ENCODE assay signal across 9 mouse cellular contexts in genomic region chr15:80254207-80254606, GRCm38 (mm10). TPM values are rescaled to one million over a fixed set of nuclear protein-coding genes. Genes with fewer than 3 reads are reported as not detected.
DNase-seq lines count a peak whose midpoint lies in the region; ATAC-seq and TF ChIP-seq lines count a peak whose summit lies in the region.
"Had no signal": no experiment of that assay in that cellular context is flagged by ENCODE, and none has a peak within 500 bp of the region (broad histone marks: within the 10 kb centered on the region; RNA-seq: fewer than 3 reads in every experiment).

No protein-coding gene starts in this region.

- H3K27me3 ChIP-seq in heart, embryonic 16.5 days (ENCODE audit: control insufficient read depth, insufficient read depth, low read length): no peaks in the 10 kb centered on the region
- no peaks in the 10 kb centered on the region for H3K27me3 ChIP-seq in limb, embryonic 13.5 days
- no peaks in the 10 kb centered on the region for H3K27me3 ChIP-seq in midbrain, postnatal 0 days (ENCODE audit: insufficient read depth, low read length)

- H3K9me3 ChIP-seq in heart, embryonic 16.5 days (replicated peaks; ENCODE audit: control insufficient read depth, low read length): no peaks in the 10 kb centered on the region
- H3K9me3 ChIP-seq in limb, embryonic 13.5 days: no peaks in the 10 kb centered on the region
- H3K9me3 ChIP-seq in midbrain, postnatal 0 days (ENCODE audit: low read length): no peaks in the 10 kb centered on the region

- peak overlapping the region; percentile 98 for H3K27ac ChIP-seq in bone marrow, adult 2 months (ENCODE audit: control insufficient read depth, insufficient read depth, low read depth, low read length, poor library complexity)
- H3K27ac ChIP-seq in heart, embryonic 16.5 days (ENCODE audit: low read length): peak overlapping the region; percentile 99
- peak overlapping the region; percentile 98 for H3K27ac ChIP-seq in limb, embryonic 13.5 days
- H3K27ac ChIP-seq in midbrain, postnatal 0 days (ENCODE audit: low read depth, low read length): peak overlapping the region; percentile 99

- H3K36me3 ChIP-seq in heart, embryonic 16.5 days (ENCODE audit: control insufficient read depth, insufficient read depth): peaks cover 36% of the 10 kb centered on the region
- peaks cover 59% of the 10 kb centered on the region for H3K36me3 ChIP-seq in limb, embryonic 13.5 days
- peaks cover 48% of the 10 kb centered on the region for H3K36me3 ChIP-seq in midbrain, postnatal 0 days (ENCODE audit: insufficient read depth, low read length)

- H3K4me3 ChIP-seq in bone marrow, adult 2 months (replicated peaks; ENCODE audit: control insufficient read depth, low read depth, low read length): peak overlapping the region; percentile 91
- peak overlapping the region; percentile 97 for H3K4me3 ChIP-seq in heart, embryonic 16.5 days (ENCODE audit: low read length)
- H3K4me3 ChIP-seq in limb, embryonic 13.5 days: peak overlapping the region; percentile 100
- H3K4me3 ChIP-seq in midbrain, postnatal 0 days (ENCODE audit: low read depth, low read length): peak overlapping the region; percentile 90

- H3K4me2 ChIP-seq in heart, embryonic 16.5 days (ENCODE audit: low read depth, low read length): peak overlapping the region; percentile 63
- H3K4me2 ChIP-seq in limb, embryonic 13.5 days (replicated peaks): peak overlapping the region; percentile 96
- H3K4me2 ChIP-seq in midbrain, postnatal 0 days (ENCODE audit: low read depth, low read length, poor library complexity, severe bottlenecking): peak overlapping the region; percentile 95

- DNase-seq in right cerebral cortex, postnatal 14 days: peak; percentile 60
- no peak for DNase-seq in right cerebral cortex, postnatal 4 days
- no peak for DNase-seq in midbrain, postnatal 0 days (ENCODE audit: low spot score)
- no peak for DNase-seq in spleen, adult 18-20 months
- DNase-seq in embryo, embryonic 10.5 days (ENCODE audit: low spot score): no peak

- no peak for TF ChIP-seq POLR2A in bone marrow, adult 2 months (IDR thresholded peaks at IDR 0.05; ENCODE audit: borderline replicate concordance, control insufficient read depth, low read depth, low read length)

- WGBS in bone marrow, adult 2 months: 71% methylated on average over 6 of the region's 6 CpGs
- WGBS in heart, embryonic 16.5 days: 32% methylated on average over 6 of the region's 6 CpGs
- WGBS in limb, embryonic 13.5 days: 28% methylated on average over 6 of the region's 6 CpGs
- WGBS in midbrain, postnatal 0 days: 59% methylated on average over 6 of the region's 6 CpGs

- ATAC-seq in heart, embryonic 16.5 days (replicated peaks; ENCODE audit: extremely low read depth, insufficient read depth, low FRiP score): no peak
- ATAC-seq in limb, embryonic 13.5 days (ENCODE audit: low FRiP score, low read depth): no peak
- no peak for ATAC-seq in midbrain, postnatal 0 days (ENCODE audit: low FRiP score)

- no peak for TF ChIP-seq CTCF in bone marrow, adult 2 months (IDR thresholded peaks at IDR 0.05; ENCODE audit: control insufficient read depth, insufficient read depth, low read length)
- no peak for TF ChIP-seq CTCF in midbrain, postnatal 0 days (IDR thresholded peaks at IDR 0.05)

- H3K4me1 ChIP-seq in bone marrow, adult 2 months (ENCODE audit: control insufficient read depth, insufficient read depth, low read length): peaks cover 1% of the 10 kb centered on the region; the same call in 1 of the 2 replicates
- H3K4me1 ChIP-seq in heart, embryonic 16.5 days (ENCODE audit: control insufficient read depth, insufficient read depth, low read length): peaks cover 53% of the 10 kb centered on the region
- H3K4me1 ChIP-seq in limb, embryonic 13.5 days: peaks cover 64% of the 10 kb centered on the region
- peaks cover 6% of the 10 kb centered on the region; the same call in 1 of the 2 replicates for H3K4me1 ChIP-seq in midbrain, postnatal 0 days (ENCODE audit: insufficient read depth, low read length)

- peak overlapping the region; percentile 73 for H3K9ac ChIP-seq in heart, embryonic 16.5 days (ENCODE audit: low read length)
- peak overlapping the region; percentile 80 for H3K9ac ChIP-seq in limb, embryonic 13.5 days
- H3K9ac ChIP-seq in midbrain, postnatal 0 days (replicated peaks; ENCODE audit: low read length, poor library complexity, severe bottlenecking): peak overlapping the region; percentile 62

RNA-seq across cellular contexts. Expression of gene Atf4, which starts 0.8 kb away (rescaled TPM):
- polyA plus RNA-seq in bone marrow, adult 2 months (2011; ENCODE audit: insufficient read depth, insufficient read length, low replicate concordance, missing spikeins): 248 and 280 TPM in 2 replicates
- 81.8 and 84.6 TPM in 2 replicates for polyA plus RNA-seq in heart, embryonic 16.5 days (2015; fragmentation: Nextera tagmentation; extraction: Ambion mirVana)
- 124 and 134 TPM in 2 replicates for polyA plus RNA-seq in limb, embryonic 13.5 days (2015; fragmentation: Nextera tagmentation; extraction: Ambion mirVana)
- total RNA-seq in midbrain, postnatal 0 days (2014; rRNA removed): 151 and 168 TPM in 2 replicates
- polyA plus RNA-seq in midbrain, postnatal 0 days (2015; fragmentation: Nextera tagmentation; extraction: Ambion mirVana): 107 and 110 TPM in 2 replicates

RNA-seq across cellular contexts. Expression of gene Rps19bp1, which starts 9.9 kb away (rescaled TPM):
- polyA plus RNA-seq in bone marrow, adult 2 months (2011; ENCODE audit: insufficient read depth, insufficient read length, low replicate concordance, missing spikeins): 21.3 and 53.7 TPM in 2 replicates
- 35.3 and 35.7 TPM in 2 replicates for polyA plus RNA-seq in heart, embryonic 16.5 days (2015; fragmentation: Nextera tagmentation; extraction: Ambion mirVana)
- 58.9 and 59.3 TPM in 2 replicates for polyA plus RNA-seq in limb, embryonic 13.5 days (2015; fragmentation: Nextera tagmentation; extraction: Ambion mirVana)
- total RNA-seq in midbrain, postnatal 0 days (2014; rRNA removed): 34.5 and 43.8 TPM in 2 replicates
- 86.9 and 87.1 TPM in 2 replicates for polyA plus RNA-seq in midbrain, postnatal 0 days (2015; fragmentation: Nextera tagmentation; extraction: Ambion mirVana)

RNA-seq across cellular contexts. Expression of gene AC140267.1, which starts 18.6 kb away (rescaled TPM):
- polyA plus RNA-seq in bone marrow, adult 2 months (2011; ENCODE audit: insufficient read depth, insufficient read length, low replicate concordance, missing spikeins): not detected in 2 replicates
- polyA plus RNA-seq in heart, embryonic 16.5 days (2015; fragmentation: Nextera tagmentation; extraction: Ambion mirVana): 3.4 TPM in 1 of 2 replicates, not detected in the other
- polyA plus RNA-seq in limb, embryonic 13.5 days (2015; fragmentation: Nextera tagmentation; extraction: Ambion mirVana): not detected in 2 replicates
- total RNA-seq in midbrain, postnatal 0 days (2014; rRNA removed): not detected in 2 replicates
- 5.1 and 5.6 TPM in 2 replicates for polyA plus RNA-seq in midbrain, postnatal 0 days (2015; fragmentation: Nextera tagmentation; extraction: Ambion mirVana)
- total RNA-seq: common myeloid progenitor, adult 5-6 weeks had no signal

RNA-seq across cellular contexts. Expression of gene Mief1, which starts 20.4 kb away (rescaled TPM):
- polyA plus RNA-seq in bone marrow, adult 2 months (2011; ENCODE audit: insufficient read depth, insufficient read length, low replicate concordance, missing spikeins): 11.5 and 16.3 TPM in 2 replicates
- polyA plus RNA-seq in heart, embryonic 16.5 days (2015; fragmentation: Nextera tagmentation; extraction: Ambion mirVana): 26.1 and 30.0 TPM in 2 replicates
- 32.7 and 35.0 TPM in 2 replicates for polyA plus RNA-seq in limb, embryonic 13.5 days (2015; fragmentation: Nextera tagmentation; extraction: Ambion mirVana)
- total RNA-seq in midbrain, postnatal 0 days (2014; rRNA removed): 46.3 and 47.2 TPM in 2 replicates
- polyA plus RNA-seq in midbrain, postnatal 0 days (2015; fragmentation: Nextera tagmentation; extraction: Ambion mirVana): 19.4 and 21.9 TPM in 2 replicates

RNA-seq across cellular contexts. Expression of gene Cacna1i, which starts 32.8 kb away (rescaled TPM):
- polyA plus RNA-seq in bone marrow, adult 2 months (2011; ENCODE audit: insufficient read depth, insufficient read length, low replicate concordance, missing spikeins): 1.2 and 2.8 TPM in 2 replicates
- 0.02 TPM in 1 of 2 replicates, not detected in the other for polyA plus RNA-seq in heart, embryonic 16.5 days (2015; fragmentation: Nextera tagmentation; extraction: Ambion mirVana)
- polyA plus RNA-seq in limb, embryonic 13.5 days (2015; fragmentation: Nextera tagmentation; extraction: Ambion mirVana): 0.01 and 0.03 TPM in 2 replicates
- 14.6 and 23.2 TPM in 2 replicates for total RNA-seq in midbrain, postnatal 0 days (2014; rRNA removed)
- 0.65 and 1.1 TPM in 2 replicates for polyA plus RNA-seq in midbrain, postnatal 0 days (2015; fragmentation: Nextera tagmentation; extraction: Ambion mirVana)
- total RNA-seq: common myeloid progenitor, adult 5-6 weeks had no signal
